Mouse (Mus musculus): ENCODE measurements at regions not wholly inside any gene's neighbourhood (a gene's known extent, or its start where the extent isn't known, plus 50 kb on each side); places are given as distances from the start of the nearest gene placed in this dataset.

DNA sequence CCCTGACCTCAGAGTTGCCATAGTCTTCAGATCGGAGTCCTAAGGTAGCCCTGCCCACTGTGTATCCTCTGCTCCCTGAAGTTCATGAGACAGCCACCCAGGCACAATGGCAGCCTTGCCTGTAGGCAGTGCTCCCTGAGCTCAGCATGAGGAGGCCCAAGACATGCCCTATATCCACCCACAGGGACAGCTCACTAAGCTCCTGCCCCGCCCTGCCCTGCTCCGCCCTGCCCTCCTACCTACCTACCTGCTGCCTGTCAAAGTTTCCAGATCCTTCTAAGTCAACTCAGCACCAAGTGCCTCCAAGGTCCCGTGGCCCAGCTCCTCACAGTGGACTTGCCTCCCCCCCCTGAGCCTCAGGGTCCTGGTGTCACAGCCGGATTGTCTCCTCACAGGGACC lies 168.9 kb downstream of the Bcl11b start:
- Histone ChIP-seq H3K27me3 (no peaks in the 10 kb centered on the region), H3K36me3 (no peaks in the 10 kb centered on the region), H3K9me3 (no peaks in the 10 kb centered on the region; the same call in 1 of the 2 replicates), H3K4me1 (replicated peaks) (peaks cover 5% of the 10 kb centered on the region; the same call in 1 of the 2 replicates), H3K9ac (no peak overlapping the region), H3K27ac (no peak overlapping the region), H3K4me2 (no peak overlapping the region), H3K4me3 (no peak overlapping the region)
- no peak for ATAC-seq (ENCODE audit: low FRiP score)
- WGBS, result 88% methylated on average over 5 of the region's 5 CpGs

GRCm38 (mm10) chr12:107837741-107838140 lies 165.7 kb downstream of the Bcl11b start:
- H3K27me3 ChIP-seq, result no peaks in the 10 kb centered on the region
- no peak overlapping the region for H3K4me2 ChIP-seq
- no peaks in the 10 kb centered on the region for H3K36me3 ChIP-seq
- H3K9me3 ChIP-seq, result no peaks in the 10 kb centered on the region; the same call in 1 of the 2 replicates
- no peak for ATAC-seq (ENCODE audit: low FRiP score)
- H3K4me3 ChIP-seq, result no peak overlapping the region
- WGBS, result 94% methylated on average over 12 of the region's 12 CpGs
- H3K4me1 ChIP-seq (replicated peaks), result no peaks in the 10 kb centered on the region
- H3K27ac ChIP-seq, result no peak overlapping the region
- H3K9ac ChIP-seq, result no peak overlapping the region

DNA sequence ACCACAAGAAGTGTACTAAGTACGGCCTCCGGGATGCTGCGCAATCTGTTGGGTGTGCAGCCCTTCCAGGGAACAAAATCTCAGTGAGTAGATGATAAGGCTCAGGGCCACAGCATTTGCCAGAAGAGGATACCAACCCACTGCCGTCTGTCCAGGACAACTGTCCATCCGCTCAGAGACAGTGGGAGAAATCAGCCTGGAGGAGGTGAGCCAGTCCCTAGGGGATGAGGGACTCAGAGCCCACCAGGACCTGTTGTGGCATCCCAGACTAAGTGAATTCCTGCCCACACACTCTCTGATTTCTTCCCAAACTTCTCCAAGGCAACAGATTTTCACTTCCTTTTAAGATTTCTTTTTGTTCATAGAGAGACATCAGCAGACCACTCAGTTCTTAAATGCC lies 158.8 kb downstream of the Bcl11b start:
- Histone ChIP-seq H3K9ac (no peak overlapping the region), H3K27me3 (no peaks in the 10 kb centered on the region), H3K4me3 (no peak overlapping the region), H3K36me3 (no peaks in the 10 kb centered on the region), H3K4me1 (replicated peaks) (no peaks in the 10 kb centered on the region), H3K27ac (no peak overlapping the region), H3K4me2 (no peak overlapping the region), H3K9me3 (no peaks in the 10 kb centered on the region)
- 95% methylated on average over 5 of the region's 5 CpGs for WGBS
- no peak for ATAC-seq (ENCODE audit: low FRiP score)

- Histone ChIP-seq H3K9me3 (no peaks in the 10 kb centered on the region), H3K36me3 (no peaks in the 10 kb centered on the region), H3K4me1 (replicated peaks) (no peaks in the 10 kb centered on the region), H3K27me3 (no peaks in the 10 kb centered on the region), H3K27ac (no peak overlapping the region), H3K9ac (no peak overlapping the region), H3K4me3 (no peak overlapping the region), H3K4me2 (no peak overlapping the region)
- 92% methylated on average over 7 of the region's 7 CpGs for WGBS
- no peak for ATAC-seq (ENCODE audit: low FRiP score)
Measured at GRCm38 (mm10) chr12:107850591-107850990, 152.8 kb downstream of the Bcl11b start.

- Histone ChIP-seq H3K9ac (no peak overlapping the region), H3K27me3 (no peaks in the 10 kb centered on the region), H3K36me3 (no peaks in the 10 kb centered on the region), H3K4me3 (no peak overlapping the region), H3K4me1 (replicated peaks) (no peaks in the 10 kb centered on the region), H3K9me3 (no peaks in the 10 kb centered on the region), H3K4me2 (no peak overlapping the region), H3K27ac (no peak overlapping the region)
- ATAC-seq (ENCODE audit: low FRiP score), result no peak
- 69% methylated on average over 7 of the region's 7 CpGs for WGBS
Measured at GRCm38 (mm10) chr12:107852921-107853320, 150.5 kb downstream of the Bcl11b start.

DNA sequence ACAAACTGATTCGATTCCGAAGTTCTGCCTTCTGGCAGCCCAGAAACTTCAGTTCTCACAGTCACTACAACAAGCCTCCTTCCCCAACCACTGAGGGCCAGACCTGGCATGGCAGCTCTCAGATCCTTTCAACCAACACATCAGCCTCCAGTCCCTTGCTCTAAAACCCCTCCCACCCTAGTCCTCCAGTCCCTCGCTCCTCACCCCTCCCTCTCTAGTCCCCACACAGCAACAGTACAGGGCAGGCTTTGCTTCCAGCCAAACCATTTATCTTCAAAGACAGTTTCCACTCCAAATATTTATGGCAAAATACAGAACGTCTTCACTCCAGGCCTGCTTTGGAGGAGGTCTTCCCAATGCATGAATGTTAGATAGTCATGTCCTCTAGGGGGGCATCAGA lies 147.9 kb downstream of the Bcl11b start:
- 83% methylated on average over 4 of the region's 4 CpGs for whole genome bisulfite sequencing
- H3K36me3 ChIP-seq, result no peaks in the 10 kb centered on the region
- ATAC-seq (ENCODE audit: low FRiP score), result no peak

DNA sequence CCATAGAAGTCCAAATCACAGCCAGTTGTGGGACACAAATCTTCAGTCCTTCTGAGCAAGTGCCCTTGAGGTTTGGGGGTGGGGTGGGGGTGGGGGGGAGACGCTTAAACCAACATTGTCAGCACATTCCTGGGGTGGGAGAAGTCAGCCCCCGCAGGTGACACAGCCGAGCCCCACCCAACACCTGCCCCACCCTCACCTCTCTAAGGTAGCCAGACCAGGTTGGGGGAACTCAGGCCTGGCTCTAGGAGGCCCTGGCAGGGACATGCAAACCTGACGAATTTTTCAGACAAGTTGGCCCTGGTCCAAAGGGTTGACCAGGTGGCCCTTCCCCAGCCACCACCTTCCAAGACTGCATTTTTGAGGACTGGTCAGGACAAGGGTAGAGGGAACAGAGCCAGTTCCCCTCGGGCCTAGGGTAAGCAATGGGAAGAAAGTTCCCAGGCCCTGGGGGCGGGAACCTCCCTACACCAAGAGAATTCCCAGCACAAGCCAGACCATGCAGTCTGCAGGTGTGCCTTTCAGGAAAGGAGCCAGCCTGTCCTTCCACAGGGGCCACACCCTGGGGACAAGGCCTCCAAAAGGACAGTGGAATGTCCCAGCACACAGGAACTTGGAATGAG lies 146.9 kb downstream of the Bcl11b start:
- WGBS, result 86% methylated on average over 6 of the region's 6 CpGs
- H3K9ac ChIP-seq, result no peak overlapping the region
- H3K4me2 ChIP-seq, result no peak overlapping the region
- 0 out of 2 replicates have a peak, but pooled peaks cover 3% of the 10 kb centered on the region for H3K27me3 ChIP-seq
- H3K4me1 ChIP-seq (replicated peaks), result peaks cover 12% of the 10 kb centered on the region
- no peaks in the 10 kb centered on the region for H3K36me3 ChIP-seq
- H3K4me3 ChIP-seq, result no peak overlapping the region
- no peak overlapping the region for H3K27ac ChIP-seq
- H3K9me3 ChIP-seq, result no peaks in the 10 kb centered on the region
- no peak for ATAC-seq (ENCODE audit: low FRiP score)

More for the DNA sequence above, 147.9 kb downstream of the Bcl11b start:
- H3K4me3 ChIP-seq, result no peak overlapping the region
- no peak overlapping the region for H3K4me2 ChIP-seq
- no peaks in the 10 kb centered on the region for H3K9me3 ChIP-seq
- H3K27me3 ChIP-seq, result 0 out of 2 replicates have a peak, but pooled peaks cover 3% of the 10 kb centered on the region
- H3K9ac ChIP-seq, result no peak overlapping the region
- peaks cover 12% of the 10 kb centered on the region for H3K4me1 ChIP-seq (replicated peaks)
- H3K27ac ChIP-seq, result no peak overlapping the region

DNA sequence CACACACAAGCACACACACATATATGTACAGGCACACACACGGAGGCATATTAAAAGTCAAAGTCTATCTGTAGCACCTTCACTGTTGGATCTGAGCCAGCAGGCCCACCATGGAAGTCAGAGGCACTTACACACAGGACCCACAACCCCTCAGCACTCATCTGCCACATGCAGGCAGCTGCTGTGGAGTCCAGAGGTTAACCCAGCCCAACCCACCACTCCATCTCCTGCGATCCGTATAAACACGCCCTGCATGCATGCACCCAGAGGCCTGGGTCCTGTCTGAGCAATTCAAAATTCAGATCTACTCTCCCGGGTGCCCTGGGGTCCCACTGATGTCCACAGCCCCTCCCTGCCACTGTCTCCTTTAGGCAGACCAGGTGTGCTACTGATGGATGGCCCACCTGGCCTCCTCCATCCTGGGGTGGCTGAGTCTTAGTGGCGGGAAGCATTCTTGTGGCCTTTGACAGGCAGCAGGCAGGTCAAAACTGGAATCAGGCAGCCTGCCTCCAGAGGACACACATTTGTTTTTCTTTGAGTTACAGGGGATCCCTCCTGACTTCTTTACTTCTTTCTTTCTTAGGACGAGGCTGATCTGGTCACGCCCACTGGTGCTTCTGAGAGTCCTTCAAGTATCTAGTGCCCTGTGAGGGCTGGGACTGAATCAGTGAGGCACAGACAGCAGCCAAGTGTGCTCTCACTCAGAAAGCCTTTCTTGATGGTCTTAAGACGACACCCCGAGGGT lies 144.7 kb downstream of the Bcl11b start:
- H3K27me3 ChIP-seq, result 0 out of 2 replicates have a peak, but pooled peaks cover 3% of the 10 kb centered on the region
- H3K4me3 ChIP-seq, result no peak overlapping the region
- 65% methylated on average over 10 of the region's 10 CpGs for WGBS
- no peaks in the 10 kb centered on the region; the same call in 1 of the 2 replicates for H3K36me3 ChIP-seq
- H3K4me2 ChIP-seq, result no peak overlapping the region
- no peak overlapping the region for H3K9ac ChIP-seq
- ATAC-seq (ENCODE audit: low FRiP score), result no peak
- no peak overlapping the region for H3K27ac ChIP-seq
- peaks cover 12% of the 10 kb centered on the region for H3K4me1 ChIP-seq (replicated peaks)
- H3K9me3 ChIP-seq, result peaks cover 6% of the 10 kb centered on the region; the same call in 1 of the 2 replicates

DNA sequence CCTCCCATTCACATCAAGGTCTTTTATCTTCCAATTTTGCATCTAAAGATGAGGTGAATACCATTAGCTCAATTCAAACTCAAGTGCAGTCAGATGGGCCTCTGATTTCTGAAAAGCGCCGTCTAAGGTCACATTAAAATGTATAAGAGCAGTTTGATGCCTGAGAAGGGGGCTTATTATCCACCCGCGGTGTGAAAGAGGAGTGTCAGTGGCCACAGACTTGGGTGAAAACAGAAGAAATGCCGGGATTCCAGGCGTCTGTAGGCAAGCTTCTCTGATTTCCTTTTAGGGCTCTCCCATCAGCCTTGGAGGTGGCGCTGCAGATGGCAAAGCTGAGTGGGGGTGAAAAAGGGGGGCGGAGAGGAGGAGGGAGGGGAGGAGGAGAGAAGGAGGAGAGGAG lies 143.7 kb downstream of the Bcl11b start:
- WGBS, result 13% methylated on average over 8 of the region's 8 CpGs
- Histone ChIP-seq H3K4me3 (no peak overlapping the region), H3K4me2 (no peak overlapping the region), H3K36me3 (no peaks in the 10 kb centered on the region; the same call in 1 of the 2 replicates), H3K27ac (no peak overlapping the region), H3K4me1 (replicated peaks) (peaks cover 12% of the 10 kb centered on the region), H3K9ac (no peak overlapping the region), H3K27me3 (0 out of 2 replicates have a peak, but pooled peaks cover 3% of the 10 kb centered on the region), H3K9me3 (peaks cover 6% of the 10 kb centered on the region; the same call in 1 of the 2 replicates)
- no peak for ATAC-seq (ENCODE audit: low FRiP score)

- Histone ChIP-seq H3K4me2 (no peak overlapping the region), H3K27me3 (0 out of 2 replicates have a peak, but pooled peaks cover 3% of the 10 kb centered on the region), H3K4me3 (no peak overlapping the region), H3K27ac (no peak overlapping the region), H3K36me3 (no peaks in the 10 kb centered on the region; the same call in 1 of the 2 replicates), H3K9ac (no peak overlapping the region), H3K9me3 (peaks cover 6% of the 10 kb centered on the region; the same call in 1 of the 2 replicates), H3K4me1 (replicated peaks) (peaks cover 12% of the 10 kb centered on the region)
- 88% methylated on average over 6 of the region's 6 CpGs for WGBS
- ATAC-seq (ENCODE audit: low FRiP score), result no peak
Measured at GRCm38 (mm10) chr12:107860358-107860757, 143.0 kb downstream of the Bcl11b start.

All from hindbrain, embryonic 13.5 days (tissue).